Mouse (Mus musculus) cerebellum, adult 9-10 months (tissue): ENCODE data around the gene Dnah9.
A peak's percentile ranks its signal among the peaks of the same experiment; 100 is the strongest.

ENCODE experiments used
- DNase-seq: peaks from one replicate; pipeline ENCODE4 v3.0.0; 2022

The Dnah9 gene

GRCm38 (mm10) chr11:66167801-66168651, at the start of gene Dnah9:
Dnah9 (minus strand) TSS chr11:66168551.
- peak; percentile 33 for DNase-seq

- DNase-seq = no peak
Measured at GRCm38 (mm10) chr11:66188627-66189287, 20.4 kb upstream of the Dnah9 start.

- no peak for DNase-seq
Measured at GRCm38 (mm10) chr11:66188146-66188545, 19.8 kb upstream of the Dnah9 start.

GRCm38 (mm10) chr11:66177781-66178180, 9.4 kb upstream of the Dnah9 start:
- no peak for DNase-seq

GRCm38 (mm10) chr11:66164022-66164421, 4.3 kb downstream of the Dnah9 start:
- DNase-seq = no peak

GRCm38 (mm10) chr11:66140631-66141252, 27.6 kb downstream of the Dnah9 start:
- no peak for DNase-seq

GRCm38 (mm10) chr11:66134826-66135225, 33.5 kb downstream of the Dnah9 start:
- no peak for DNase-seq

GRCm38 (mm10) chr11:66126150-66126549, 42.2 kb downstream of the Dnah9 start:
- no peak for DNase-seq

- DNase-seq = no peak
Measured at GRCm38 (mm10) chr11:66124496-66124895, 43.9 kb downstream of the Dnah9 start.

- peak; percentile 35 for DNase-seq
Measured at GRCm38 (mm10) chr11:66122017-66122416, 46.3 kb downstream of the Dnah9 start.

GRCm38 (mm10) chr11:66083663-66084254, 84.6 kb downstream of the Dnah9 start:
- DNase-seq = no peak

GRCm38 (mm10) chr11:66072921-66073320, 95.4 kb downstream of the Dnah9 start:
- DNase-seq = no peak

- no peak for DNase-seq
Measured at GRCm38 (mm10) chr11:66058956-66059355, 109.4 kb downstream of the Dnah9 start.

- DNase-seq = no peak
Measured at GRCm38 (mm10) chr11:66051294-66051693, 117.1 kb downstream of the Dnah9 start.

- no peak for DNase-seq
Measured at GRCm38 (mm10) chr11:66049146-66049545, 119.2 kb downstream of the Dnah9 start.

- DNase-seq = no peak
Measured at GRCm38 (mm10) chr11:66046594-66047193, 121.7 kb downstream of the Dnah9 start.

GRCm38 (mm10) chr11:66043635-66044034, 124.7 kb downstream of the Dnah9 start:
- DNase-seq = no peak

GRCm38 (mm10) chr11:66042531-66042930, 125.8 kb downstream of the Dnah9 start:
- DNase-seq = no peak

- DNase-seq = no peak
Measured at GRCm38 (mm10) chr11:66025728-66026127, 142.6 kb downstream of the Dnah9 start.

- DNase-seq = no peak
Measured at GRCm38 (mm10) chr11:65975871-65976270, 192.5 kb downstream of the Dnah9 start.

GRCm38 (mm10) chr11:65930796-65931195, 237.6 kb downstream of the Dnah9 start:
- DNase-seq = no peak

GRCm38 (mm10) chr11:65930359-65930758, 238.0 kb downstream of the Dnah9 start:
- no peak for DNase-seq

- no peak for DNase-seq
Measured at GRCm38 (mm10) chr11:65927962-65928361, 240.4 kb downstream of the Dnah9 start.
